Mouse (Mus musculus) cerebellum, adult 2 months (tissue): ENCODE data around the gene Acta1. TPM values are rescaled to one million over a fixed set of nuclear protein-coding genes. Genes with fewer than 3 reads are reported as not detected.
A peak's percentile ranks its signal among the peaks of the same experiment; 100 is the strongest.

Experiments
- DNase-seq, 2 experiments: peaks; one replicate each; pipeline ENCODE4 v3.0.0; 2021
- H3K27ac ChIP-seq: fragments of 200-500 bp; 2 replicates; pipeline ENCODE4 v1.5.1; 2012; ENCODE audit warnings: low read length, control low read depth, inconsistent platforms; ENCODE audit not compliant: insufficient read depth
- H3K27me3 ChIP-seq: fragments of 200-500 bp; 2 replicates; pipeline ENCODE4 v1.6.1; 2012; ENCODE audit warnings: inconsistent platforms, mild to moderate bottlenecking, low read length, moderate library complexity; ENCODE audit not compliant: control insufficient read depth, insufficient read depth
- H3K4me1 ChIP-seq: fragments of 200-500 bp; 2 replicates; pipeline ENCODE4 v1.6.1; 2011; ENCODE audit warnings: low read length; ENCODE audit not compliant: control insufficient read depth, insufficient read depth
- H3K4me3 ChIP-seq: fragments of 200-500 bp; replicated peaks from 2 replicates; pipeline ENCODE3; 2011; ENCODE audit warnings: mild to moderate bottlenecking, low read depth, low read length, control low read depth; ENCODE audit not compliant: insufficient read depth
- CTCF ChIP-seq: fragments of 200-500 bp; IDR thresholded peaks from 2 replicates; pipeline ENCODE4 v1.5.1; 2011; ENCODE audit warnings: low read depth, mild to moderate bottlenecking, control low read depth, low read length, moderate library complexity, borderline replicate concordance; ENCODE audit not compliant: insufficient read depth
- POLR2A ChIP-seq: fragments of 200-500 bp; IDR thresholded peaks from 2 replicates; pipeline ENCODE4 v1.6.1; 2011; ENCODE audit warnings: low read length, control low read depth, borderline replicate concordance; ENCODE audit not compliant: insufficient read depth
- WGBS: fragments of 180-500 bp; shearing (Covaris S2); methylation state at CpG from one replicate; pipeline ENCODE4 v1.1.7; 2018; 5-methylcytosine and 5-hydroxymethylcytosine counted together
- polyA plus RNA-seq: library from polyadenylated mRNA; depleted of rRNA; stranded (reverse); fragments of >200 nt; gene quantifications from 2 replicates; pipeline ENCODE4 v1.2.3, GENCODE M21; 2012

The Acta1 gene
- polyA plus RNA-seq, 1 experiment: 5.7 TPM

GRCm38 (mm10) chr8:123891271-123891670, 3.3 kb downstream of the Acta1 start:
- peaks cover 15% of the 10 kb centered on the region for H3K4me1 ChIP-seq
- under 1% methylated on average over 11 of the region's 11 CpGs for WGBS
- H3K27ac ChIP-seq: peak overlapping the region; percentile 38
- no peaks in the 10 kb centered on the region for H3K27me3 ChIP-seq
- DNase-seq: peak; percentile 82 to 86
- H3K4me3 ChIP-seq: peak overlapping the region; percentile 66
- TF ChIP-seq POLR2A (no peak), CTCF (no peak)

GRCm38 (mm10) chr8:123889797-123890196, 4.8 kb downstream of the Acta1 start:
- peaks cover 9% of the 10 kb centered on the region for H3K4me1 ChIP-seq
- TF ChIP-seq POLR2A (no peak), CTCF (no peak)
- WGBS: 68% methylated on average over 4 of the region's 4 CpGs
- no peak overlapping the region for H3K4me3 ChIP-seq
- DNase-seq: no peak
- no peak overlapping the region for H3K27ac ChIP-seq
- no peaks in the 10 kb centered on the region for H3K27me3 ChIP-seq

GRCm38 (mm10) chr8:123887956-123888355, 6.6 kb downstream of the Acta1 start:
- no peak for TF ChIP-seq CTCF
- no peak for TF ChIP-seq POLR2A
- 94% methylated on average over 2 of the region's 2 CpGs for WGBS
- Histone ChIP-seq H3K27me3 (no peaks in the 10 kb centered on the region), H3K4me1 (peaks cover 27% of the 10 kb centered on the region), H3K4me3 (no peak overlapping the region), H3K27ac (no peak overlapping the region)
- DNase-seq: no peak

- TF ChIP-seq POLR2A: no peak
- no peak for TF ChIP-seq CTCF
- no peak overlapping the region for H3K4me3 ChIP-seq
- H3K27ac ChIP-seq: no peak overlapping the region
- DNase-seq: no peak
- H3K27me3 ChIP-seq: no peaks in the 10 kb centered on the region
- H3K4me1 ChIP-seq: peaks cover 24% of the 10 kb centered on the region
- WGBS: 89% methylated on average over 4 of the region's 4 CpGs
Observed at GRCm38 (mm10) chr8:123887163-123887562, 7.4 kb downstream of the Acta1 start.

- Histone ChIP-seq H3K27ac (peak overlapping the region; percentile 25; the same call in 1 of the 2 replicates), H3K4me3 (no peak overlapping the region), H3K4me1 (peaks cover 24% of the 10 kb centered on the region), H3K27me3 (no peaks in the 10 kb centered on the region)
- 17% methylated on average over 13 of the region's 14 CpGs for WGBS
- DNase-seq: peak; percentile 49 to 73
- no peak for TF ChIP-seq CTCF
- TF ChIP-seq POLR2A: no peak
Observed at GRCm38 (mm10) chr8:123884721-123885565, 9.6 kb downstream of the Acta1 start.

GRCm38 (mm10) chr8:123883094-123883493, 11.5 kb downstream of the Acta1 start:
- H3K27me3 ChIP-seq: no peaks in the 10 kb centered on the region
- TF ChIP-seq POLR2A (no peak), CTCF (no peak)
- no peak for DNase-seq
- no peak overlapping the region for H3K27ac ChIP-seq
- no peak overlapping the region for H3K4me3 ChIP-seq
- H3K4me1 ChIP-seq: peaks cover 24% of the 10 kb centered on the region
- 61% methylated on average over 4 of the region's 4 CpGs for WGBS

GRCm38 (mm10) chr8:123882412-123882811, 12.1 kb downstream of the Acta1 start:
- TF ChIP-seq POLR2A (no peak), CTCF (no peak)
- 89% methylated on average over 2 of the region's 2 CpGs for WGBS
- Histone ChIP-seq H3K4me1 (peaks cover 24% of the 10 kb centered on the region), H3K27ac (no peak overlapping the region), H3K4me3 (no peak overlapping the region), H3K27me3 (no peaks in the 10 kb centered on the region)
- no peak for DNase-seq

- no peak for TF ChIP-seq CTCF
- no peak for TF ChIP-seq POLR2A
- Histone ChIP-seq H3K4me3 (no peak overlapping the region), H3K27me3 (no peaks in the 10 kb centered on the region), H3K27ac (no peak overlapping the region), H3K4me1 (peaks cover 24% of the 10 kb centered on the region)
- DNase-seq: no peak
- 66% methylated on average over 4 of the region's 4 CpGs for WGBS
Observed at GRCm38 (mm10) chr8:123880821-123881350, 13.7 kb downstream of the Acta1 start.
